ENCODE assay signal across 12 mouse cellular contexts in genomic region chr2:3277502-3277901, GRCm38 (mm10). TPM values are rescaled to one million over a fixed set of nuclear protein-coding genes. Genes with fewer than 3 reads are reported as not detected.
"Had no signal": no experiment of that assay in that cellular context is flagged by ENCODE, and none has a peak within 500 bp of the region (broad histone marks: within the 10 kb centered on the region; RNA-seq: fewer than 3 reads in every experiment).

No protein-coding gene starts in this region.

- H3K9ac ChIP-seq: limb, embryonic 13.5 days; liver, embryonic 14.5 days; midbrain, embryonic 12.5 days had no signal

- H3K36me3 ChIP-seq: limb, embryonic 13.5 days; midbrain, embryonic 12.5 days had no signal

- H3K27ac ChIP-seq: limb, embryonic 13.5 days; liver, embryonic 14.5 days; midbrain, embryonic 12.5 days had no signal

- ATAC-seq: midbrain, embryonic 16.5 days had no signal

- H3K4me1 ChIP-seq: midbrain, embryonic 12.5 days had no signal

- H3K27me3 ChIP-seq: limb, embryonic 13.5 days; midbrain, embryonic 12.5 days had no signal

- DNase-seq: kidney, adult 8-10 months; kidney, postnatal 25 days; left cerebral cortex, postnatal 4 days; lung, adult 18-20 months; thymus, adult 18-20 months; thymus, postnatal 14 days had no signal

- H3K9me3 ChIP-seq: limb, embryonic 13.5 days; midbrain, embryonic 12.5 days had no signal

- H3K4me2 ChIP-seq: limb, embryonic 13.5 days; midbrain, embryonic 12.5 days had no signal

- H3K4me3 ChIP-seq: limb, embryonic 13.5 days; midbrain, embryonic 12.5 days had no signal

RNA-seq across cellular contexts. Expression of gene Acbd7, which starts 58.5 kb away (rescaled TPM):
- total RNA-seq: liver, adult 2 months; megakaryocyte-erythroid progenitor cell, adult 5-6 weeks had no signal
- polyA plus RNA-seq: liver, adult 2 months; midbrain, embryonic 12.5 days had no signal
